Mouse (Mus musculus) brain, embryonic 14.5 days (tissue): ENCODE results near the gene Rps16.

Experiments
- CTCF ChIP-seq: fragments of 200-500 bp; IDR thresholded peaks from 2 replicates; pipeline ENCODE4 v1.5.1; 2012; ENCODE audit warnings: inconsistent platforms, mild to moderate bottlenecking, moderate library complexity, borderline replicate concordance; ENCODE audit not compliant: insufficient read depth, insufficient read length; ENCODE audit errors: extremely low read depth
- POLR2A ChIP-seq: fragments of 200-500 bp; IDR thresholded peaks from 2 replicates; pipeline ENCODE4 v1.6.1; 2012; ENCODE audit warnings: mild to moderate bottlenecking, inconsistent platforms, borderline replicate concordance; ENCODE audit not compliant: poor library complexity, insufficient read depth, insufficient read length, severe bottlenecking; ENCODE audit errors: extremely low read depth

GRCm38 (mm10) chr7:28358431-28358830 is 8.0 kb downstream of the Rps16 start:
- TF ChIP-seq CTCF (no peak), POLR2A (no peak)
